Mouse (Mus musculus) adrenal gland, postnatal 36 days (tissue): ENCODE data around the gene Klhdc7b. TPM values are rescaled to one million over a fixed set of nuclear protein-coding genes. Genes with fewer than 3 reads are reported as not detected.
"Not testable (repeated sequence)": the region's sequence is repeated elsewhere in the genome, so short reads cannot be mapped to it uniquely, and the experiment has no call there.

Experiments
- DNase-seq, 2 experiments: peaks; one replicate each; pipeline ENCODE4 v3.0.0; 2021; ENCODE audit warnings: mixed read lengths in 1 of 2
- total RNA-seq, 2 experiments: library from RNA; stranded (reverse); gene quantifications; 2 replicates each; pipeline ENCODE4 v1.2.3; 2021

Gene Klhdc7b
- total RNA-seq, 2 experiments from 2014 or later = not detected

- DNase-seq = no peak
These were observed 43.5 kb downstream of the Klhdc7b start for GRCm38 (mm10) chr15:89428136-89428790.

DNA sequence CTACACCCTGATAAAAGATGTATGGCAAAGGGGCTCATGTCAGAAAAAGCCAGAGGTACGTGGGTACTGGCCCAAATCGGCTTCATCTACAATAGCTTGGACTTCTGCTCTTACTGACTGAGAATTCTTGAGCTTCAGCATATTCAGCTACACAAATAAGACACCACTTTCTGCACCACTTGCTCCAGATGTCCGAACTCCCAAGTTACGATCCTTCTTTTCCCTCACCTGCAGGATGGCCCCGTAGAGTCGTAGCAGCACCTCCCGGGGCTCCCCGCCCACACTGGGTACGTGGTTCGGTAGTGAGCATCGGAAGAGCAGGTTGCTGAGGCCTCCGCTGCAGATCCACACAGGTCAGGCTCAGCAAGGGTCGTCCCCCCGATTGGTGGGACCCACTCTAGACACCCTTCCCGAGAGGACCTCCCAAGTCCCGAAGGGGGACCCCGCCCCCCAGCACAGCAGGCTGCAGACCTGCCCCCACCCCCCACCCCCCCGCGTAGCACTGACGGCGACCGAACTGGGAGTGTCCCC is 44.2 kb downstream of the Klhdc7b start:
- DNase-seq = no peak

DNA sequence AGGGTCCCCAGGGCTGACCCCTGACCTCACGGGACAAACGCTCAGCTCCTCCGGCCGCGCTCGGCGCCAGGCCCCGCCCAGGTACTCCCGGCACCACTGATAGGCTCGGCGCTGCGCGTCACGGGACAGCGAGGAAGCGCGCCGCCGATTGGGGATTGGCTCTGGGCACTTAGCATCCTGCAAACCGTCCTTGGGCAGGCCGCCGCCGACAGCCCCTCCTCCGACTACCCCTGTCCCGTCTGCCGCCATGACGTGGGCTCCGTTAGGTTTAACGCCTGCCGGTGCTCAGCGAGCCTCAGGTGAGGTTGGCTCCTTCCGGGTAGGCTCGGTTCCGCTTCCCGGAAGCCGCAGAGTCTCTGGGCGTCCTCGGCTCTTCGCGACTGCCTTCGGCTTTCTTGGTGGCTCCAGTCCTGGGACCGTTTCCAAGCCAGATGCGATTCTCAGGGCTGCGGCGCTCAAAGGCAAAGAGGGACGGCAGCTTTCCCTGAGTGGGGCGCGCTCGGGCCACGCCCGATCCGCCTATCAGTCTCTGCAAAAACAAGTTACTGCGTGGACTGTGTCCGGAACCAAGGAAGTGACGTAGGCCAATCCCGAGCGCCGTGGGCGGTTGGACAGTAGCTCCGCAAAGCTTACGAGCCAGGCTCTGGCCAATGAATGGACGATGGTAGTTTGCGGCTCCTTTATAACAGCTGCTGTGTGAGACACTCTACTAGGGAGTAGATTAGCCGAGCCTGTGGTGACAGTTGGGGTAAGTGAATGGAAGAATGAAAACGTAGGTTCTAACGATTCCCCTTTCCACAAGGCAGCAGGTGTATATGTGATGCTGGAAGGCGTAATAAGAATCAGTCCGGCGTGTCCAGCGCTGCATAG is 44.9 kb downstream of the Klhdc7b start, which contains the start of the genes C730034F03Rik, Gm44502 and Chkb:
Gene C730034F03Rik (plus strand): TSS at position 238 of the 870 bp plus-strand sequence.
Gene Gm44502 (minus strand): TSS at position 345 of the 870 bp plus-strand sequence.
Gene Chkb (minus strand): TSS at position 557 of the 870 bp plus-strand sequence.
- DNase-seq = peak; percentile 94 to 97

GRCm38 (mm10) chr15:89430341-89430740 is 45.6 kb downstream of the Klhdc7b start:
- DNase-seq = no peak

- DNase-seq = not testable (repeated sequence)
These were observed 46.1 kb downstream of the Klhdc7b start for GRCm38 (mm10) chr15:89430771-89431170.

- DNase-seq = no peak
These were observed 46.6 kb downstream of the Klhdc7b start for GRCm38 (mm10) chr15:89431271-89431670.

DNA sequence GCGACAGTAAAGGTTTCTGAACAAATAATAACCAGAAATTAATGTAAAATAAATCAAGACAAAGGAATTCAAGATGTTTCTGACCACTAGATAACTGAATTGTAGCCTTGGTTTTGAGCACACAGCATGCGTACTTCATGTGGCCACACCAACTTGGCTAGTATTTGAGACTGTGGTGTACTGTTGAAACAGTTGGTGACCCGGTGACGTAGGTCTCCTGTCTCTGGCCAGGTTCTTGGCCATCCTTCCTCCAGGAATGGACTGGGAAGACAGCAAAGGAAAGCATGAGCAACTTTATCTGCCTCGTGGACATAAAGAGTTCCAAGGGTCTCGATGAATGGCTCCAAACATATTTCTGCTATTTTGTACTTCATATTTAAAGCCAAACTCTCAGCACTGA is 47.1 kb downstream of the Klhdc7b start:
- DNase-seq = no peak

GRCm38 (mm10) chr15:89432946-89433345 is 48.2 kb downstream of the Klhdc7b start:
- DNase-seq = no peak

- DNase-seq = no peak
These were observed 49.4 kb downstream of the Klhdc7b start for GRCm38 (mm10) chr15:89434136-89434535.

DNA sequence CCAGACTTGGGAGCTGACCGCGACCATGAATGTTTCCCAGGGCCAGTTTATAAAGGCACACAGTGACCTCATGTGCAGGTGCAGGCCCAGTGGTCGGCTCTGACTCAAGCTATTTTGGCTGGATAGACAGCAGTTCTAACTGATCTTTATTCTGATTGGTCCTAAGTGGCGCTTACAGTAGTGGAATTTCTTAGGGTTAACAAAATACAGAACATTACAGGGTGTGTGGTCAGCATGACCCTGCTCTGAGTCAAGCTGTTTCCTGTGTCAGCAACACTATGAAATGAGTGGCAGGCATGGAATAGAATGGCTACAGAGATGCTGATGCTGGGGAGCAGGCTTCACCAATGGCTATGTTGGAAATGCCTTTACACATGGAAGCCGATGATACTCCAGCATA is 51.2 kb downstream of the Klhdc7b start:
- DNase-seq = no peak

Other genes starting within 250 kb of the Klhdc7b start
- gene Mapk12, start 244.2 kb upstream of the Klhdc7b start, total RNA-seq = 10 to 100 TPM in 1 of 2 experiments, 1 to 10 TPM in 1; 8.8 to 10.6 TPM
- 1 to 10 TPM; 2.5 to 3.7 TPM for gene Mapk11, start 235.3 kb upstream of the Klhdc7b start, total RNA-seq
- gene Plxnb2, start 204.1 kb upstream of the Klhdc7b start, total RNA-seq = 100 to 1,000 TPM; 110 to 130 TPM
- 1 to 10 TPM; 4.9 to 5.2 TPM for gene Dennd6b, start 188.4 kb upstream of the Klhdc7b start, total RNA-seq
- gene Ppp6r2, start 173.4 kb upstream of the Klhdc7b start, total RNA-seq = 10 to 100 TPM; 39.6 to 49.0 TPM
- gene Sbf1, start 69.6 kb upstream of the Klhdc7b start, total RNA-seq = 10 to 100 TPM; 76.7 to 88.9 TPM
- gene Adm2, start 62.2 kb upstream of the Klhdc7b start, total RNA-seq = not detected
- gene Miox, start 50.5 kb upstream of the Klhdc7b start, total RNA-seq = not detected
- gene Lmf2, start 29.3 kb upstream of the Klhdc7b start, total RNA-seq = 10 to 100 TPM; 36.8 to 38.2 TPM
- gene Ncaph2, start 29.2 kb upstream of the Klhdc7b start, total RNA-seq = 10 to 100 TPM; 83.1 to 87.5 TPM
- gene Sco2, start 11.1 kb upstream of the Klhdc7b start, total RNA-seq = 10 to 100 TPM; 29.7 to 32.4 TPM
- gene Tymp, start 7.9 kb upstream of the Klhdc7b start, total RNA-seq = under 1 TPM; 0.33 to 0.56 TPM
- gene Odf3b, start 5.6 kb upstream of the Klhdc7b start, total RNA-seq = not detected
- gene Syce3, start 25.6 kb downstream of the Klhdc7b start, total RNA-seq = not detected
- 100 to 1,000 TPM in 1 of 2 experiments, 10 to 100 TPM in 1; 84.6 to 143 TPM for gene Cpt1b, start 40.9 kb downstream of the Klhdc7b start, total RNA-seq
- 1 to 10 TPM; 1.3 to 1.4 TPM for gene C730034F03Rik, start 44.7 kb downstream of the Klhdc7b start, total RNA-seq
- gene Gm44502, start 44.8 kb downstream of the Klhdc7b start, total RNA-seq = 1 to 10 TPM in 1 of 2 experiments, not detected in 1; 1.4 TPM
- 10 to 100 TPM; 57.8 to 63.2 TPM for gene Chkb, start 45.0 kb downstream of the Klhdc7b start, total RNA-seq
- 1 to 10 TPM; 6.6 to 8.5 TPM for gene Mapk8ip2, start 69.0 kb downstream of the Klhdc7b start, total RNA-seq
- gene Arsa, start 92.5 kb downstream of the Klhdc7b start, total RNA-seq = 10 to 100 TPM; 20.7 to 22.4 TPM
- 10 to 100 TPM; 30.7 to 51.0 TPM for gene Shank3, start 114.7 kb downstream of the Klhdc7b start, total RNA-seq
- not detected for gene Acr, start 183.4 kb downstream of the Klhdc7b start, total RNA-seq
- 10 to 100 TPM in 1 of 2 experiments, 1 to 10 TPM in 1; 8.4 to 10.9 TPM for gene Rabl2, start 207.0 kb downstream of the Klhdc7b start, total RNA-seq